Comparison of ENCODE assay signal across 12 mouse cellular contexts in the genomic region with DNA sequence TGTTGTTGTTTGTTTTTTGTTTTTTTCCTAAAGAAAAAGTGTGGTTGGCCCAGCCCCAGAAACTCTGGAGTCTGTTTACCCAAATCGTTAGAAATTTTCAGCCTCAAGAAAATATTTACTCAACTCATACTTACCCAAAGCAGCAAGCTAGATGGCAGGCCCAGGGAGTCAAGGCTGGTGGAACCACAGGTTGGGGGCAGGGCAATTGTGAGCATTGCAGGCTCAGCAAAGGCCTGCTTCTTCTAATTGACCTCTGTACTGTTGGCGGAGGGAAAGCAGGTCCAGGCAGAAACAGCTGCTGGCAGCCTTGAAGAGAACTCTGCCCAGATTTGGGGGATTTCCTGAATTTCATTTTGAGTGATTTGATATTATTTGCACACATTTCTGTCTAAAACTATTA.
DNase-seq lines count a peak whose midpoint lies in the region; ATAC-seq and TF ChIP-seq lines count a peak whose summit lies in the region.
"Had no signal": no experiment of that assay in that cellular context is flagged by ENCODE, and none has a peak within 500 bp of the region (broad histone marks: within the 10 kb centered on the region; RNA-seq: fewer than 3 reads in every experiment).

No protein-coding gene starts in this region.

- no peaks in the 10 kb centered on the region for H3K36me3 ChIP-seq in intestine, embryonic 16.5 days (ENCODE audit: control insufficient read depth, insufficient read depth, low read length)
- no peaks in the 10 kb centered on the region for H3K36me3 ChIP-seq in liver, adult 2 months (ENCODE audit: control insufficient read depth, insufficient read depth, low read length)
- H3K36me3 ChIP-seq in stomach, embryonic 16.5 days (ENCODE audit: control insufficient read depth, insufficient read depth, low read length) = no peaks in the 10 kb centered on the region
- no peaks in the 10 kb centered on the region for H3K36me3 ChIP-seq in forebrain, embryonic 13.5 days (ENCODE audit: poor library complexity, severe bottlenecking)
- no peaks in the 10 kb centered on the region for H3K36me3 ChIP-seq in forebrain, embryonic 12.5 days (replicated peaks)
- H3K36me3 ChIP-seq: G1E; neural tube, embryonic 13.5 days had no signal

- no peak for TF ChIP-seq POLR2A in liver, adult 2 months (IDR thresholded peaks at IDR 0.05; ENCODE audit: extremely low read depth, insufficient read depth, low read length)

- no peak overlapping the region for H3K9ac ChIP-seq in intestine, embryonic 16.5 days (ENCODE audit: low read depth, low read length)
- no peak overlapping the region for H3K9ac ChIP-seq in liver, adult 2 months (ENCODE audit: low read depth, low read length)
- H3K9ac ChIP-seq in stomach, embryonic 16.5 days (ENCODE audit: low read length) = no peak overlapping the region
- no peak overlapping the region for H3K9ac ChIP-seq in forebrain, embryonic 13.5 days
- no peak overlapping the region for H3K9ac ChIP-seq in forebrain, embryonic 12.5 days
- H3K9ac ChIP-seq: neural tube, embryonic 13.5 days had no signal

- no peak for TF ChIP-seq CTCF in liver, adult 2 months (IDR thresholded peaks at IDR 0.05; ENCODE audit: low read depth, low read length)

- ATAC-seq in intestine, embryonic 16.5 days = peak; percentile 81
- ATAC-seq in stomach, embryonic 16.5 days (ENCODE audit: insufficient read depth, low FRiP score) = peak; percentile 76; the same call in 1 of the 2 replicates
- ATAC-seq in forebrain, embryonic 13.5 days = no peak
- no peak for ATAC-seq in forebrain, embryonic 12.5 days (ENCODE audit: low FRiP score)
- ATAC-seq: forebrain, embryonic 16.5 days had no signal

- 34% methylated on average over 2 of the region's 2 CpGs for WGBS in intestine, embryonic 16.5 days
- 18% methylated on average over 2 of the region's 2 CpGs for WGBS in liver, adult 2 months
- 22% methylated on average over 2 of the region's 2 CpGs for WGBS in stomach, embryonic 16.5 days
- 62% methylated on average over 2 of the region's 2 CpGs for WGBS in forebrain, embryonic 13.5 days
- 76% methylated on average over 2 of the region's 2 CpGs for WGBS in forebrain, embryonic 12.5 days

- no peaks in the 10 kb centered on the region for H3K79me2 ChIP-seq in liver, adult 2 months (ENCODE audit: control insufficient read depth, insufficient read depth, low read length)

- H3K27me3 ChIP-seq in intestine, embryonic 16.5 days (replicated peaks; ENCODE audit: control insufficient read depth, insufficient read depth, low read length) = no peaks in the 10 kb centered on the region
- H3K27me3 ChIP-seq in liver, adult 2 months (ENCODE audit: control insufficient read depth, insufficient read depth, low read length) = no peaks in the 10 kb centered on the region
- no peaks in the 10 kb centered on the region for H3K27me3 ChIP-seq in stomach, embryonic 16.5 days (ENCODE audit: control insufficient read depth, insufficient read depth, low read length)
- H3K27me3 ChIP-seq in forebrain, embryonic 13.5 days = no peaks in the 10 kb centered on the region
- no peaks in the 10 kb centered on the region for H3K27me3 ChIP-seq in forebrain, embryonic 12.5 days
- H3K27me3 ChIP-seq: neural tube, embryonic 13.5 days had no signal

- no peaks in the 10 kb centered on the region for H3K9me3 ChIP-seq in intestine, embryonic 16.5 days (ENCODE audit: control insufficient read depth, low read length)
- H3K9me3 ChIP-seq in stomach, embryonic 16.5 days (replicated peaks; ENCODE audit: control insufficient read depth, low read length) = no peaks in the 10 kb centered on the region
- no peaks in the 10 kb centered on the region for H3K9me3 ChIP-seq in forebrain, embryonic 13.5 days (replicated peaks)
- H3K9me3 ChIP-seq in forebrain, embryonic 12.5 days = no peaks in the 10 kb centered on the region
- H3K9me3 ChIP-seq: G1E; neural tube, embryonic 13.5 days had no signal

- no peak overlapping the region for H3K27ac ChIP-seq in intestine, embryonic 16.5 days (ENCODE audit: low read length)
- H3K27ac ChIP-seq in liver, adult 2 months (replicated peaks; ENCODE audit: insufficient read depth, low read depth, low read length) = 0 out of 2 replicates have a peak overlapping the region, but pooled peaks have one; percentile 15
- H3K27ac ChIP-seq in stomach, embryonic 16.5 days (ENCODE audit: low read length) = no peak overlapping the region
- H3K27ac ChIP-seq in forebrain, embryonic 13.5 days = no peak overlapping the region
- H3K27ac ChIP-seq in forebrain, embryonic 12.5 days = no peak overlapping the region
- H3K27ac ChIP-seq: macrophage; neural tube, embryonic 13.5 days had no signal

- no peak overlapping the region for H3K4me3 ChIP-seq in intestine, embryonic 16.5 days (ENCODE audit: low read length)
- no peak overlapping the region for H3K4me3 ChIP-seq in liver, adult 2 months (ENCODE audit: insufficient read depth, low read depth, low read length)
- no peak overlapping the region for H3K4me3 ChIP-seq in stomach, embryonic 16.5 days (replicated peaks; ENCODE audit: low read length)
- H3K4me3 ChIP-seq in forebrain, embryonic 13.5 days = no peak overlapping the region
- no peak overlapping the region for H3K4me3 ChIP-seq in forebrain, embryonic 12.5 days (replicated peaks)
- H3K4me3 ChIP-seq: neural tube, embryonic 13.5 days had no signal

- peak; percentile 58 to 63 for DNase-seq in lung, adult 18-20 months
- no peak for DNase-seq in lung, postnatal 14 days
- peak; percentile 98 for DNase-seq in liver, adult 2 months (ENCODE audit: extremely low read depth, low read depth, low spot score)
- DNase-seq in urinary bladder, postnatal 4 days (ENCODE audit: low spot score in 2 of 2) = no peak

- no peak overlapping the region for H3K4me2 ChIP-seq in intestine, embryonic 16.5 days (ENCODE audit: low read depth, low read length)
- no peak overlapping the region for H3K4me2 ChIP-seq in stomach, embryonic 16.5 days (ENCODE audit: low read depth, low read length)
- no peak overlapping the region for H3K4me2 ChIP-seq in forebrain, embryonic 13.5 days
- H3K4me2 ChIP-seq in forebrain, embryonic 12.5 days = no peak overlapping the region
- H3K4me2 ChIP-seq: neural tube, embryonic 13.5 days had no signal

- H3K4me1 ChIP-seq in intestine, embryonic 16.5 days (ENCODE audit: control insufficient read depth, insufficient read depth, low read length) = peaks cover 5% of the 10 kb centered on the region; the same call in 1 of the 2 replicates
- H3K4me1 ChIP-seq in liver, adult 2 months (ENCODE audit: control insufficient read depth, insufficient read depth, low read length) = peaks cover 11% of the 10 kb centered on the region
- no peaks in the 10 kb centered on the region for H3K4me1 ChIP-seq in stomach, embryonic 16.5 days (ENCODE audit: control insufficient read depth, insufficient read depth, low read length)
- H3K4me1 ChIP-seq in forebrain, embryonic 13.5 days = no peaks in the 10 kb centered on the region
- H3K4me1 ChIP-seq in forebrain, embryonic 12.5 days = no peaks in the 10 kb centered on the region
- H3K4me1 ChIP-seq: neural tube, embryonic 13.5 days had no signal

Comparison
In these comparisons a context has a peak if more than half of its experiments do, and no peak if none do; other contexts are left out.
1. DNase-seq: peak in lung, adult 18-20 months (2 of 2) and liver, adult 2 months (single experiment); none in lung, postnatal 14 days (single experiment) and urinary bladder, postnatal 4 days (0 of 2).
2. ATAC-seq: peak in intestine, embryonic 16.5 days (single experiment) and stomach, embryonic 16.5 days (single experiment); none in forebrain, embryonic 13.5 days (single experiment) and forebrain, embryonic 12.5 days (single experiment).